Mouse (Mus musculus): ENCODE results near the gene Atat1.

Atat1 gene

DNA sequence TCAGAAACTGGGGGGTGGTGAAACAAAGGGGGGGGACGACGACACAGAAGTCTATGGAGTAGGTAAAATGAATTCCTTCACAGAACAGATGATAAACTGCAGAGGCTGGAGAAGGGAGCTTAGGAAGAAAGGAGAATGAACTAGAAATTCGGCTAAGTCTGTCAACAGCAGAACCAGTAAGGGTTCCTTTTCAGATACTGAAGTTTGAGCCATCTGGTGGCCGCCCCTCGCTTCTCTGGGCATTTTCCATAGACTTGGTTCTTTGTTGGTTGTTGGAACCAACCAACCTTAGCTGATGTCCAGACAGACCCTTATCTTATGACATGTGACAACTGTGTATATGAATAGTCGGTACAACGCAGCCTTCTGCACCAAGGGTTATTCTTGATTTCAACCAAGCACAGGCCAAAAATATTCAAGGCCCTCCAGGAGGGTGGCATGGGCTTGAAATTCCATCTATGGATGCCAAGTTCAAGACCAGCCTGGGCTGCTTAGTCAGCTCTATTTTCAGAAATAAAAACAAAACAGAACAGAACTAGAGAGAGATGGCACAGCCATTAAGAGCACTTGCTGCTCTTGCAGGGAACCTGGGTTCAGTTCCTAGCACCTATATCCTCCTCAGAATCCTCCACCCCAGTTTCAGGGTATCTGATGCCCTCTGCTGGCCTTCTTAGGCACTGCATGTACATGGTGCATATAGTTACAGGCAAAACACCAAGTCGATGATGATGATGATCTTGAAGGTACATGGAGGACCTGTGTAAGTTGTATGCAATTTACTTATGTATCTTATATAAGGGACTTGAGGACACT, 38.8 kb downstream of the Atat1 start:
- DNase-seq: no peak

DNA sequence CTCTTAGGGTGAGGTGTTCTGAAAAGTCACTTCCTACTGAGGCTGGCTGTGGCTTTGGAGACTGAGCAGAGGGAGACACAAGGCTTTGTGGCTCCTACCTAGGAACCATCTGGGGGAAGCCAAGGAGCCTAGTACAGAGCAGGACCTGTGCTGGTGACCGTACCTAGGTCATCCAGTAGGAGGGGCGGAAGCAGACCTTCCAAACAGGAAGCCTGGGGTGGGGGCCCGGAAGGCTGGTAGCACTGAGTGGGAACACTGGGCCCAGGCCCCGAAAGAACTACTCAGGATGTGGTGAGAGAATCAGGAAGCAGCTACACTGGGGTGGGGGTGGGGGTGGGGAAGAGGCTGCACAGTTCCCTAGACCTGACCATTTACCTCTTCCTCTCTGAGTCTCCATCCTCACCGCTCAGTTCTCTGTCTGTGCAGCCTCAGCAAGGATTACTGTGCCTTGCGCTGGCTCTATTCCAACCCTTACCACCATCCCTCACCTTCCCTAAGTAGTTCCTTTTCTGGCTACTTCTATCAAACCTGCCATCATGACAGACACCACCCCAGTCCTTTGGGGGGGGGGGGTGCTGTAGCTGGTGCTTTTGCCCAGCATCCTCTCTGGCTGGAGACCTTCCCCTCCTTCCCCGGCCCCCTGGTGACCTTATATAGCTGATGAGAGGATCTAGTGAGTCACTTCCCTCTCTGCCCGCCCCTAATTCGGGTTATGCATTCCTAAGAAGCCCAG, 39.6 kb downstream of the Atat1 start:
- DNase-seq: no peak

- DNase-seq: no peak
These were observed 40.4 kb downstream of the Atat1 start for GRCm38 (mm10) chr17:35869346-35870067.

DNA sequence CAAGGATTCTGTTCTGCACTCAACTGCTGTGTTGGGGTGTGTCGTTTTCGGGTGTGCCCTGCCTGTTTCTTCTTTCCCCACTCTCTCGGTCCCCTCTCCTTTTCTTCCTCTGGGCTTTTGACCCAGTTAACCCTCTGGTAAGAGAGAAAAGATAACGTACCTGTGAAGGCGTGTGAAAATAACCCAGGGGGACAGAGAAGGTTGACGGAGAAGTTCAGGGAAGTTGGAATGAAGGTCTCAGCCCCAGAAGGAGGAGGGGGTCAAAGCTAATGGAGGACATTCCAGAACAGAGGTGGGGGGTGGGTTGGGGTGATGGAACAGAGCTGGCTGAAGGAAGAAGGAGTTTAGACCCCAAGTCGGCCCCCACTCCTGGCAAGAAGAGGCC, 40.9 kb downstream of the Atat1 start:
- no peak for DNase-seq

DNA sequence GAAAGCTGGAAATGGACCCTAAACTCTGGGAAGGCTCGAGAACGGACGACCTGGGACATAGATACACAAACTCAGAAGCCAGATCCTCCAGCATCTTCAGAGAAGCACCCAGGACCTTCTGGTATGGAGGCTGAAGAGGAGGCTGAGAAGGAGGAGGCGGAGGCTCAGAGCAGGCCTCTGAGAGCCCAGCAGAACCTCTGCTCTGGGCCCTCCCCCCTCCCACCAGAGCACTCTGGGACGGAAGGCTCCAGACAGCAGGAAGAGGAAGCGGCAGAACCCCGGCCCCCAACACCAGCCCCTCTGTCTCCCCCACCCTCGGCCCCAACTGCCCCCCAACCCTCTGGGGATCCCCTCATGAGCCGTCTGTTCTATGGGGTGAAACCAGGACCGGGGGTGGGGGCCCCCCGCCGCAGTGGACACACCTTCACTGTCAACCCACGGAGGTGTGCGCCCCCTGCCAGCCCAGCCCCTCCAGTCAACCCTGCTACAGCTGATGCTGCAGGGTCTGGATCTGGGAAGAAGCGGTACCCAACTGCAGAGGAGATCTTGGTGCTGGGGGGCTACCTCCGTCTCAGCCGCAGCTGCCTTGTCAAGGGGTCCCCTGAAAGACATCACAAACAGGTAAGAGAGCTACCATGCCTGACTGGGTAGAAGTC, 41.6 kb downstream of the Atat1 start:
- no peak for DNase-seq

GRCm38 (mm10) chr17:35866911-35867890, 42.7 kb downstream of the Atat1 start:
- DNase-seq: no peak

- DNase-seq: no peak
These were observed 43.5 kb downstream of the Atat1 start for GRCm38 (mm10) chr17:35866281-35866831.

- no peak for DNase-seq
These were observed 44.2 kb downstream of the Atat1 start, which contains the start of gene Ppp1r18 for GRCm38 (mm10) chr17:35865481-35866280. Ppp1r18 (plus strand) TSS chr17:35865593.

- DNase-seq: no peak
These were observed 45.0 kb downstream of the Atat1 start for GRCm38 (mm10) chr17:35864832-35865353.

DNA sequence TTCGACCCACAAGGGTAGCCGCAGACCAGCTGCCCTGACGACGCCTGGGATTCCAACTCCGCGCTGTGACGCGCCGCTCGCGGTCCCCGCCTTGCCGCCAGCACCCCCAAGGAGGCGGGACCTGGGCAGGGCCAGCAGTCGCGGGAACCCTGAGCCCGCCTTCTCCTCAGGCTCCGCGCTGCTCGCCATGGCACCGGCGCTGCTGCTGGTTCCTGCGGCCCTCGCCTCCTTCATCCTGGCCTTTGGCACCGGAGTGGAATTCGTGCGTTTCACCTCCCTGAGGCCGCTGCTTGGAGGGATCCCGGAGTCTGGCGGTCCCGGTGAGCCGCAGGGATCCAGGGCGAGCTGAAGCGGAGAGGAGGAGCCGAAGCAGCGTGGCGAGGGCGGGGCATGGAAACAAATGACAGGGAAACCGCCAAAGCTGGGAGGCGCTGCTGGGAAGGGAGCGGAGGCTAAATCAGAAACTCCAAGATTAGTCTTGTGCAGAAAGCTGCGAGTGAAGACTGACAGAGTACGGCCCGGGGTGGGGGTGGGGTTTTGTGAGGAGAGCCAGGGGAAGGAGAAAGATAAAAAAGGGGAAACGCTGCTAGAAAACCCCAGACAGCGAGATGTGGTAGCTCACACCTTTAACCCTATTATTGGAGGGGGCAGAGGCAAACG, 48.5 kb downstream of the Atat1 start, which contains the start of gene Nrm:
Nrm (plus strand) TSS at position 121 of the 660 bp plus-strand sequence.
- DNase-seq: peak; percentile 87

DNA sequence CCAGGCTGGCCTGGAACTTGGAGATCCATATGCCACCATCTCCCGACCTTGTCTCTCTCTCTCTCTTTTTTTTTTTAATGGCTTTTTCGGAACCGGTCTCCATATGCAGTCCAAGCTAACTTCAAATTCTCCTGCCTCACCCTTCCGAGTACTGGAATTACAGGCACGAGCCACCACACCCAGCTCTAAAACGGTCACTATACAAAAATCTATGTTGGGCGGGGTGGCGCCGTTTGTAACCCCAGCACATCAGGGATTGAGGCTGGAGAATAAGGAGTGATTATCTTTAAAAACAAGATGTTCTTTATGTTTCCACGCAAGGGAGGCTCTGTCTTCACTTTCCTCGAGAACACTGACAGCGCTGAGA, 49.1 kb downstream of the Atat1 start:
- no peak for DNase-seq

DNA sequence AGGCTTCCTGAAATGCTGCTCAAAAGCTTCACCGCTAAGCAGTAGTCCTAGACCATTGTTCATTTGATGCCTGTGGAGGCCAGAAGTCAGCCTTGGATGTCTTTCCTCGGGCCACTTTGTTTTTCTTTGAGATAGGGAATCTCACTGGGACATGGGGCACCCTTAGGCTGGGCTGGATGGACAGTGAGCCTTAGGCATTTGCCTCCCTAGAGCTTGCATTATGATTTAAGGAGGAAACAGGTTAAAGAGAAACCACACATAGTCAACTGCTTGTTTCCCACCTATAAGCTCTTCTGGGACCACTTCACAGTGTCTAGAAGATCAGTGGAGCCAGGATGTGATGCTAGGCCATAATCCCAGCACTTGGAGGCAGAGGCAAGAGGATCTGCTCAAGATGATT, 50.0 kb downstream of the Atat1 start:
- no peak for DNase-seq

GRCm38 (mm10) chr17:35859371-35859770, 50.5 kb downstream of the Atat1 start:
- no peak for DNase-seq

DNA sequence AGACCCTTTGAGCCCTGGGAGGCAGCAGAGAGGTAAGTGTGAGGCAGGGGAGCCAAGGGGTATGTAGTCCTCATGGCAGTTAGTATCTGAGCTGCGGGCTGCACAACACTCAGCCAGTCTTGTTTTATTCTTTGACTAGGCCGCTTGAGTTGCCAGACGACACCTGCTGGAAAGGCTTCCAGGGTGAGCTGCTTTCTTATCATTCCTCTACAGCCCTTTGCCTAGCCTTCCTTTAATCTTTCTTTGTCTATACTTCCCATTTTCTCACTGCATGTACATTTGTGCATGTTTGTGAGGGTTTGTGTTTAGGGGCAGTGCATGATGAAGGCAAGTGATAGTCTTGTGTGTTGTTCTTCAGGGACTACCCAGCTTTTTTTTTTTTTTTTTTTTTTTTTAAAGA, 58.9 kb downstream of the Atat1 start:
- no peak for DNase-seq

GRCm38 (mm10) chr17:35848112-35848511, 61.8 kb downstream of the Atat1 start:
- no peak for DNase-seq
